Mouse (Mus musculus) lung, postnatal 4 days (tissue): ENCODE results near the gene Frs3.
A peak's percentile ranks its signal among the peaks of the same experiment; 100 is the strongest.

Source experiments
- DNase-seq, 2 experiments: peaks; one replicate each; pipeline ENCODE4 v3.0.0; 2021

Frs3 gene

DNA sequence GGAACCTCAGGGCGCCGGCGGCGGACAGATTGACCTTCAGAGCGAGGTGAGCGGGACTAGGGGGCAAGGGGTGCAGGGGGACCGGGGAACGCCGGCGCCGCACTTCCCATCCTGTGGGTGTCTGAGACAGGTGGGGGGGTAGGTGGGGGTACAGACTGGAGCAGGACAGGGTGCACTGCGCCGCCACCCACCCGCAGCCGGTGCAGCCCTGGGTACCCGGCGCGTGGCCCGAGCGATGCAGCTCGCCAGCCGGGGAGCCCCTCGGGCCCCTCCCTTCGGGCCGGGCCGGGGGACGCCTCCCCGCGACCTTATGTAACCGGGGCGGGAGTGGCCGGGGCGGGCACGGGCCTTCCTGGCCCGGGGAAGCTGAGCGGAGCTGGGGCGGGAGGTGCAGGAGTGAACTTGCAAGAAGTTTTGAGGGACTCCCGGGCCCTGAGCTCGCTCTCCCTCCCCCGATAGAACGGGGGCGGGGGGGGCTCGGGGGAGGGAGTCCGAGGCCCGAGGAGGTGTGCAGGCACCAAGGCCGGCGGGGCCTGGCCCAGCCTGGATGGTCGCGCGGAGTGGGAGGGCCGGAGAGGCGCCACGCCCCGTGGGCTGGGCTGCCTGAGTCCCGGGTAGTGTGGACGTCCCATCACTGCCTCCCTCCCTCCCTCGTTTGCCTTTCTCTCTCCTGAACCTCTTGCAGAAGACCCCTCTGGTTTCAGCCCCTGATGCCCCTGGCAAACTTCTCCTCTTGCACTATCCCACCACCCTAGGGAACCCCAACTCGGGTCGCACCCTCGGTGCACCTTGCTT lies 48.6 kb downstream of the Frs3 start:
- peak; percentile 92 to 95 for DNase-seq

DNA sequence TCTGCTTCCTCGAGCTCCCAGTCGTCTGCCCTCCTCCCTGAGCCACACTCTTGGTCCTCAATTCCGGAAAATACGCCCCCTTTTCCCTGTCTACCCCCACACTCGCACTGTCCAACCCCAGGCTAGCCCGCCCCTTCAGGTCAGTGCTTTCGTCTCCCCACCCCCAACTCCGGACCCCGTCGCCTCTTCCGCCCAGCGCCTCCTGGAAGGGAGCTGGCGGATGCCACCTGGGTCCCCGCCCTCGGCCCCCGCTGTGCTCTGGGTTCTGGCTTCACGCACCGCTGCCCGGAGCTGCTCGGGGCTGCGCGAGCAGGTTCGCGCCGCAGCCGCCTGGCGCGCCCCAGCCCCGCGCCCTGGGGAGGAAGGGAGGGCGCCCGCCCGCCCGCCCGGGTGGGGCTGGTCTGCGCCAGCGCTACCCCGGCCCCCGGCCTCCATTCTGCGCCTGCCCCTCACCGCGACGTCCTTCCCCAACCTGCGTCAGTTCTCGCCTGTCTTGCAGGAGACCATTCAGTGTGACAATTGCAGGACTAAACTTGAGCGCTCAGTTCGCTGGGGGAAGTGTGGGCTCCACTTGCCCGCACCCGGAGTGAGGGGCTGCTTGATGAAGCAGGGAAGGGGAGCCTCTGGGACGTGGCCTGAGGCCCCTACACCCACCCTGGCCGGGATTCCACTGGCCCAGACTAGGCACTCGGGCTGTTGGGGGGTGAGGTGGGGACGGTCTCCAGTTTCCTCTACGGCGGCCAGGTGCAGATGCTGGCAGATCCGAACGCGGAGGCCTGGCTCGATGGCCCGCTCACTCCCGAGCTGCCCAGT lies 49.4 kb downstream of the Frs3 start:
- DNase-seq: peak; percentile 70 to 78

DNA sequence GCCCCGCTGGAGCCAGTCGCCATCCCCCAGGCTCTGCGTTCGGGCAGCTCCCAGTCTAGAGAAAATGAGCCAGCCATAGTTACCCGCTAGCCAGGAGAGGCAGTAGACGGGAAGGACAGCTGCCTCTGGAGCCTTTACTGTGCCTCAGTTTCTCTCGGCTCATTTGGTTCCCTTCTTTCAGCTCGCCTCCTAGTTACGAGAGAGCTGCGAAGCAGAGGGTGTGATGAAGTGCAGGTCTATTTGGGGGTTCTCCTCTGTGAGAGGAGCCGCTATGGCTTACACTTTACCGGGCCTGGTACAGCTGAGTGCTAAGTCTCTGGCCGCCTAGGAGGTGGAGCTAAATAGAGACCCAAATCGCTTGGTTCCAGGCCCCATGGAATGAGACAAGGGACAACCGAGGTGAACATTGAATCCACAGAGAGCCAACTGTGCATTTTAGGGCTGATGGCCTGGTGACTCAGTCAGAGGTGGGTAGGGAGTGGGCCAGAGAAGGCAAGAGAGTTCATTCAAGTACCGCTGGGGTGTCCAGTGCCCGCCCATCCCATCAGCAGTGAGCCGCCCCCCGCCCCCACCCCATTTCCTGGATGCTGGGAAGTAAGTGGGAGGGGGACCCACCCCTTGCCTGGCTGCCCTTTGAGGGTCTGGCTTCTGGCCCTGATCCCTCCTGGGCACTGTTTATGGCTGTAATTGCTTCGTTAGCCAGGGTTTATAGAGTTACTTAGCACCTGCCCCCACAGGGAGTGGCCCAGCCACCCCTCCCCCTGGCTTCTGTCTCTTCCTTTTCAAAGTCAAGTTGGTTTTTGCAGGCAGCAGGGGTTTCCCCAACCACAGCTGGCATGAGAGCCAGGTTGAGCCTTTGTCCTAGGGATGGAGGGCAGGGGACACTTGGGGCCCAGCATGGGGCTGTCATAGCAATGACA lies 50.3 kb downstream of the Frs3 start:
- peak; percentile 36 to 44 for DNase-seq

DNA sequence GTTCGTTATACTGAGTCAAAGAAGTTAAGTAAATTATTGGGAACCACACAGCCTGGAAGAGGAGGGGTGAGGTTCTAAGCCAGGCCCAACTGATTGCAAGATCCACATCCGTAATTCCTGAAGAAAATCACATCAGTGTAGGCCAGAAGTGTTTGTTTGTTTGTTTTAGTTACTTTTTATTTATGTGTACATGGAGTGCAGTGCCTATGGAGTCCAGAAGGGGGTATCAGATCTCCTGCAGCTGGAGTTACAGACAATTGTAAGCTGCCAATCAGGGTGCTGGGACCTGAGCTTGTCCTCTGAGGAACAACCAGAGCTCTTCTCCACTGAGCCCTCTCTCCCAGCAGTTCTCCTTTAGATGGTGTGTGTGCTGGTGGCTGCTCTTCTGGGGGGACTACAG lies 51.4 kb downstream of the Frs3 start:
- DNase-seq: no peak

DNA sequence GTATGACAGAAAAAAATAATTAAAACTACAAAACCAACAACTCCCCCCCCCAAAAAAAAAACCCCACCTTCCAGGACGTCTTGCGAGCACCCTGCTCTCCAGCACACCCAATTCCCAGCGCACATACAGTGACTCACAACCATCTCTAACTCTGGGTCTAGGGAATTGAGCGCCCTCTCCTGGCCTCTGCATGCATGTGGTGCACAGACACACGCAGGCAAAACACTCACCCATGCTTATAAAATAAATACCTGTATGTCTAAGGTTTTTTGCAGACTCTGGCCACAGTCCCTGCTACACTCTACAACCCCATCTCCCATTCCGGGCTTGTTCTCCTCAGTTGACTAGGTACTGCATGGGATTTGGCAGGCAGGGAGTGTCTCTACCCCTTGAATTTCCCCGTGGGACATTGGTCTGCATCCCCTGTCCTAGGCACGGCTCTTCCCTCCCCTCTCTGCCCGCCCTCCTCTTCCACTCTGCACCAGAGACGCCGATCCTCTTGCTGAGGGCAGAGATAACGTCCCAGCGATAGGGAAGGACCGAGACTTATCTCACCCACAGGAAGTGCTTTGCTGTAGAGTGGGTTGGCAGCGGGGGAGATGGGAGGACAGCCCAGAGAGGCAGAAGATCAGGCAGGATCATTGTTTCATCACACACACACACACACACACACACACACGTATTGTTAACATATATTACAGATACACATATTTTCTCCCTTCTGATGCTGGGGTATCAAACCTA lies 54.3 kb downstream of the Frs3 start:
- no peak for DNase-seq

DNA sequence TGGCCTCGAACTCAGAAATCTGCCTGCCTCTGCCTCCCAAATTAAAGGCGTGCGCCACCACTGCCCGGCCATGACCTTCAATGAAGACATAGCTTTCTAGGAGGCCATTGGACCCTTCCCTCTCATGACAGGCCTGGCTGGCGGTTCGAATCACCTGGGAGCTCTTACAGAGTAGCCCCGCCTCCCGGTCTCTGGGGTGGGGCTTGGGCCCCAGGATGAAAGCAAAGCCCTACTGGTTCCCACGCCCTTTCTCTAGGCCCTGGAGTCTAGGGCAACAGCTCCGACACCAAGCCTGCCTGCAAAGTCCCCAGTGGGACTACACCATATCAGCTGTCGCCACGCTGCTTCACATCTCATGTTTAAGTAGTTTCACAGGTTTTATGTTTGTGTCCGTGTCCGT lies 55.3 kb downstream of the Frs3 start:
- no peak for DNase-seq

DNA sequence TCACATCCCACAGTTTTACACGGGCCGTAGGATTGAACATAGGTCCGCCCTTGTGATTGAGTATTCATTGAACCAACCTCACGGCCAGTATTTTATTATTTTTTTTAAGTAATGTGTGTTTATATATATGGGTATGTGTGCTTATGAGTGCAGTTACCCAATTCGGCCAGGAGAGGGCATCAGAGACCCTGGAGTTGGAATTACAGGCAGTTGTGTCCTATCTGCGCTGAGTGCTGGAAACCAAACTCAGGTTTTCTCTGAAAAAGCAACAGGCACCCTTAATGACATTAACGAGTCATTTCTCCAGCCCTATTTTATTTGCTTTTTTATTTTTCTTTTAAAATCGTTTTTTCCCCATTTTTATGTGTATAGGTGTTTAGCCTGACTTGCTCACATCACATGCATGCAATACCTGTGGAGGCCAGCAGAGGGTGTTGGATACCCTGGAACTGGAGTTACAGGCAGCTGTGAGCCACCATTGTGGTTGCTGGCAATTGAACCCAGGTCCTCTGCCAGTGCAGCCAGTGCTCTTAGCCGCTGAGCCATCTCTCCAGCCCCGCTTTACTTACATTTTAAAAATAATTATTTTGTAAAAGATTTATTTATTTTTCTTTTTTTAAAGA lies 56.0 kb downstream of the Frs3 start:
- DNase-seq: no peak

DNA sequence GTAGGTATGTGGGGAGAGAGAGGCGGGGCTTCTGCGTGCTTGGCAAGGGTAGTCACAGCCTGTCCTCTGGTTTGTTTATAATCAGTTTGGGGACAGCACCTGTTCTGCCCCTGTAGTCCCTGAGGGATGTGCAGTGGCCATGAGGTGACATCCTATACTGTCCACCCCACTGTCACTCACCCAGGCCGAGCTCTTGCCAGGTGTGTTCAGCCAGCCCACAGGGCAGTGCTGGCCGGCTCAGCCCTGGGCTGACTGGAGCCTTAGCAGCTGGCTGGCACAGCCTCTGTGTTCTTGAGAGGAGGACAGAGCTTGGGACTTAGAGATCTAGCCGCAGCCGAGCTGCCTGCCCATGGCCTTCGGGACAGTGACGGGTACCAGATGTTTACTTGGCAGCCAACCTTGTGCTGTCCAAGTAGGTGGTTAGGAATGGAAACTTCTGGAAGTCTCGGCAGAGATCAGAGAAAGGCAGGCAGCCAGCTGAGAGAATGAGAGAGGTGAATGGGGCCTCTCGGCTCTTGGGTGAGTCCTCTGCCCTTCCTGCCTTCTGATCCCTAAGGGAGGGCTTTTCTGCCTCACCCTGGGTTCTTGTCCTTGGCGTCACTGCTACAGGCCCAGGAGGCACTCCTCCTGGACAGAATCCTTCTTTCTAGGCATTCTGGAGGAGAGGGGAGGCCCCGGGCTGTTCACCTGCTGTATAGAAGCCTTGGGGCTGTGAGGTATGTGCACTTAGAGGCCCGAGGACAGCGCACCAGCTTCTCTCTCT lies 60.1 kb downstream of the Frs3 start:
- peak; percentile 67 to 87 for DNase-seq

DNA sequence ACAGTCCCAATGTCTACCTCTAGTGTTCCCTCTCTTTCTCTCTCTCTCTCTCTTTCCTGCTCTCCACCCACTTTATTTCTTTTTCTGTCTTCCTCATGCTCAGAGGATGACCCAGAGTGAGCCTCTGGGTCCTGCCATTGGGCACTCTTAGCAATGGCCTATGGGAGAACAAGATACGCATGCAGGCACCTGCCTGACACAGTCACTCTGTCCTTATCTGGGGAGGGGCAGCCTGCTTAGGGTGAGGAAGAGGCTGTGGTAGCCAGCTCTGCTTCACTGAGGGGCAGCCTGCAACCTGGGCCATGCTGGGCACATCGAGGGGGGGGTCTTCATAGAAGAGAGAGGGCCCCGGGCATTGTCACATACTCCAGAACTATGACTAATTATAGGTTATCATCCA lies 60.8 kb downstream of the Frs3 start:
- no peak for DNase-seq

DNA sequence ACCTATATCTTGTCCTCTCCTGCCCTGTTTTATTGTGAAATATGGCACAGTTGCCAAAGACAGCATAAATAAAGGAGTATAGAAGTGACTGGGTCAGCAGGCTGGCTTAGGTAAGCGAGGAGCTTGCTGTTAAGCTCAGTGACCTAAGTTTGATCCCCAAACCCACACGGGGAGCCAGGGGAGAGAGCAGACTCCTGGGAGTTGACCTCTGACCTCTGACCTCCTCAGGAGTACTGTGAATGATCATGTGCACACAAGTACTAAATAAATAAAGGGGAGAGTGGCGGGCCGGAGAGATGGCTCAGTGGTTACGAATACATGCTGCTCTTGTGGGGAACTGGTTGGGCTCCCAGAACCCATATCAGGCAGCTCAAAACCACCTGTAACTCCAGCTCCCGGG lies 61.3 kb downstream of the Frs3 start:
- no peak for DNase-seq

DNA sequence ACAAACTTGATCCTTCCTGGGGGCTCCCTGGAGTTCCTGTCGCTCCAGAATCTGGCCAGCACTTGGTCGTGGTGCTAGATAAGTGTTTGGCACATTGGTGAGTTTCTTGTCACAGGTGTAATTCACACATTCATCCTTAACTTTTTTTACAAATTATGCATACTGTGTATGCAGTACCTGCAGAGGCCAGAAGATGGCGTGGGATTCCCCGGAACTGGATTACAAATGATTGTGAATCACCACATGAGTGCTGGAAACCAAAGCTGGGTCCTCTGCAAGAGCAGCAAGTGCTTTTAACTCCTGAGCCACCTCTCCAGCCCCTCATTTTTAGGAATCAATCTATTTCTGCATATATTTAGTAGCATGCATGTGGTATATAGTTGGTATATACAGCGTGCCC lies 63.0 kb downstream of the Frs3 start:
- DNase-seq: no peak

DNA sequence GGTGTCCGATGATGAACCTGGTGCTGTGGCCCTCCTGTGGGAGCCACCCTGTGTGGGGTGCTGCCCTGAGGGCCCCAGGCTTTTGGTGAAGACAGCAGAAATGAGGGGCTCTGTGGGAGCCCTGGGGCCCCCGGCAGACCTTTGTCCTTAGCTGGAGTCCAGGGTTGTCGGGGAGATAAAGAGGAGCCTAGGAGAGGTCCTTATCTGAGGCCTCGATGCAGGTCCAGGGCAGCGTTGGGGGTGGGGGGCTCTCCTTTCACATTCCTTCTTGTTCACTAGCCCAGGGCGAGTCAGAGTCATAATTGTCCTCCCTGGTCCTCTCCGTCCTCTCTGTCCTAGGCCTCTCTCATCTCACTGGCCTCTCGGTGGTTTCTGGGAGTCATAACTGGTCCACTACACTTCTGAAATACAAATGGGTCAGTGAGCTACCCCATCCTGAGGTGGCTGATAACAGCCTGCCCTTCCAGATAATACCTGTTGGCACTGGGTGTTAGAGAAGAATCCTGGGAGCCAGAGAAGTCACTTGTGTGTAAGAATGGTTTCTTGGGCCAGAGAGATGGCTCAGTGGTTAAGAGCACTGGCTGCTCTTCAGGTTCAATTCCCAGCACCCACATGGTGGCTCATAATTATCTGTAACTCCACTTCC lies 64.4 kb downstream of the Frs3 start:
- no peak for DNase-seq
